Mouse (Mus musculus): ENCODE results near the gene Supt20.

GRCm38 (mm10) chr3:54657090-54657489 lies 35.5 kb upstream of the Supt20 start:
- no peak for TF ChIP-seq CTCF (IDR thresholded peaks at IDR 0.05; ENCODE audit: low read depth)
- no peak for TF ChIP-seq EP300 (IDR thresholded peaks at IDR 0.05; ENCODE audit: low read depth)

All from liver, postnatal 0 days (tissue).